Mouse (Mus musculus) ovary, adult 2 months (tissue): ENCODE measurements around the gene Ap4b1. TPM values are rescaled to one million over a fixed set of nuclear protein-coding genes. Genes with fewer than 3 reads are reported as not detected.

Experiments
- polyA plus RNA-seq: library from polyadenylated mRNA; depleted of rRNA; stranded (reverse); fragments of >200 nt; gene quantifications from 2 replicates; pipeline ENCODE4 v1.2.3, GENCODE M21; 2012; rRNA removed

The Ap4b1 gene
- polyA plus RNA-seq, result 11.2 and 11.3 TPM in 2 replicates

GRCm38 (mm10) chr3:103808891-103809798 lies at the start of gene Ap4b1, which contains the start of the genes Dclre1b and Gm43064:
Ap4b1 (plus strand) TSS chr3:103809520.
Dclre1b (minus strand) TSS chr3:103809444.
Gm43064 (plus strand) TSS chr3:103809573.

GRCm38 (mm10) chr3:103791230-103792110 lies 17.9 kb upstream of the Ap4b1 start, which contains the start of gene Hipk1:
Hipk1 (minus strand) TSS chr3:103791563.

GRCm38 (mm10) chr3:103832426-103832825 lies 23.1 kb downstream of the Ap4b1 start, which contains the start of gene Bcl2l15:
Bcl2l15 (plus strand) TSS chr3:103832601.

GRCm38 (mm10) chr3:103858881-103859801 lies 49.8 kb downstream of the Ap4b1 start, which contains the start of gene Ptpn22:
Ptpn22 (plus strand) TSS chr3:103859795.

Other genes with a start within 250 kb of the Ap4b1 start
- gene Syt6, start 234.3 kb upstream of the Ap4b1 start, polyA plus RNA-seq, result 1.6 and 1.8 TPM in 2 replicates
- not detected in 2 replicates for gene Atg4a-ps, start 163.5 kb upstream of the Ap4b1 start, polyA plus RNA-seq
- gene Olfml3, start 71.5 kb upstream of the Ap4b1 start, polyA plus RNA-seq, result 37.9 and 39.1 TPM in 2 replicates
- not detected in 2 replicates for gene Gm10964, start 70.2 kb upstream of the Ap4b1 start, polyA plus RNA-seq
- 87.2 and 107 TPM in 2 replicates for gene Hipk1, start 18.0 kb upstream of the Ap4b1 start, polyA plus RNA-seq
- gene Dclre1b, start 76 bp upstream of the Ap4b1 start, polyA plus RNA-seq, result 15.3 and 21.2 TPM in 2 replicates
- 0.33 and 0.59 TPM in 2 replicates for gene Gm43064, start 53 bp downstream of the Ap4b1 start, polyA plus RNA-seq
- 0.56 and 1.1 TPM in 2 replicates for gene Bcl2l15, start 23.1 kb downstream of the Ap4b1 start, polyA plus RNA-seq
- 6.1 and 10.6 TPM in 2 replicates for gene Ptpn22, start 50.3 kb downstream of the Ap4b1 start, polyA plus RNA-seq
- 5.5 and 8.9 TPM in 2 replicates for gene Rsbn1, start 104.6 kb downstream of the Ap4b1 start, polyA plus RNA-seq
- 11.5 and 18.1 TPM in 2 replicates for gene Phtf1, start 158.6 kb downstream of the Ap4b1 start, polyA plus RNA-seq